Mouse (Mus musculus) liver, postnatal 0 days (tissue): ENCODE measurements around the gene Dock6.

ENCODE experiments used
- CTCF ChIP-seq: sonication (generic); IDR thresholded peaks from 2 replicates; pipeline ENCODE4 v1.5.1; 2016; ENCODE audit warnings: antibody characterized with exemption, low read depth
- EP300 ChIP-seq: IDR thresholded peaks from 2 replicates; pipeline ENCODE4 v1.6.1; 2016; ENCODE audit warnings: antibody characterized with exemption, low read depth, mild to moderate bottlenecking

DNA sequence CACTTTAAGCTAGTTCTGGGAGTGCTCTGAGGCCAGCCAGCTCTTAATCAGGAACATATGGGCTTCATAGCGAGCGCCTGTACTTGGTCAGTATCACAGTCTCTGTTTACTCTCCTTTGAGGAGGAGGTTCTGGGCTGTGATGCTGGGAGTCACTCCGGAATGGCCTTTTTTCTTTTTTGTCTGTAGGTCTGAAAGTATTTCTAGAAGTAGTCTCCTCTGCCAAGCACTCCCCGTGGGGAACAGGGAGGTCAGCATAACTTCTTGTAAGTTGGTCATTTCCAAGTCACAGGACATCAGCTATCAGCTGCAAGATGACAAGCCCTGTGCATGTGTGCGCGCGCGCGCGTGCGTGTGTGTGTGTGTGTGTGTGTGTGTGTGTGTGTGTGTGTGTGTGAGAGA, 84.5 kb downstream of the Dock6 start:
- TF ChIP-seq CTCF = no peak
- no peak for TF ChIP-seq EP300
